Mouse (Mus musculus): ENCODE data around the gene Asxl1.
"Not testable (repeated sequence)": the region's sequence is repeated elsewhere in the genome, so short reads cannot be mapped to it uniquely, and the experiment has no call there.

The Asxl1 gene

GRCm38 (mm10) chr2:153345071-153345453 lies 567 bp upstream of the Asxl1 start:
- DNase-seq (ENCODE audit: low read depth, low spot score): no peak

DNA sequence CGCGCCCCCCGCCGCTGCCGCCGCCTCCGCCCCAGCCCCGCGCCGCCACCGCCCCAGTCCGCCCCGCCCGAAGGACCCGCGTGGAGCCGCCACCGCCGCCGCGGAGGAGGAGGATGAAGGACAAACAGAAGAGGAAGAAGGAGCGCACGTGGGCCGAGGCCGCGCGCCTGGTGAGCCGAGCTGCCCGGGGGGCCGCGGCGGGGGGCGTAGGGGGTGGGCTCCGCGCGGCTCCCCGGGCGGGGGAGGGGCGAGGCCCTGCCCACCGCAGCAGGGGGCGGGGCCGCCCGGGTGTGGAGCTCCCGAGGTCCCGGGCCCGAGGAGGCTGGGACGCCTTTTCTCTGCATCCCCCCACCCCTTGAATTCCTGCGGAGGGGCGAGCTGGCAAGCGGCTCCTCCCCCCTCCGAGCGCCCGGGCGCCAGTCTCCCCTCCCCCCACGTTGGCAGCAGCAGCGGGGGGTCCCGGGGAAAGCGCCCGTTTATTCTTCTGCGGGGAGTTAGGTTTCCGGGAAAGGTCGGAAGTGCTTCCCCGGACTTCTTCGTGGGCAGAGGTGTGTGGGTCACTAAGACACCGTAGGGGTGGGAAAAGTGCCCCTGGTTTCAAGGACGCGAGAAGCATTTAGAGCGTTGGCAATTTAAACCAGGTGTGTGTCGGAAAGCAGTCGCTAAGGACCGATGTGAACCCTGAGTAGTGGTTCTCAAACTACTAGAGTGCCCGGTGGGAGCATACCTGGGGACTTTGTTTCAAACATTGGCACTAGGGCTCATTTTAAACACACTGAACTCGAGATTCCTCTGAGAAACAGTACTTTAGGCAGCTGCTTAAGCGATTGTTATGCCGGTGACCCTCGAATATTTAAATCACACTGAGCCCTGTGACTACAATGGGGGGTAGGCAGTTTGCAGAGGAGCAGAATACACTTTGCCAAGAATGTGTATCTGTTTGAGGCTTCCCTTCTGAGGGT lies 873 bp downstream of the Asxl1 start:
- peak; percentile 24 for DNase-seq (ENCODE audit: low read depth, low spot score)

DNA sequence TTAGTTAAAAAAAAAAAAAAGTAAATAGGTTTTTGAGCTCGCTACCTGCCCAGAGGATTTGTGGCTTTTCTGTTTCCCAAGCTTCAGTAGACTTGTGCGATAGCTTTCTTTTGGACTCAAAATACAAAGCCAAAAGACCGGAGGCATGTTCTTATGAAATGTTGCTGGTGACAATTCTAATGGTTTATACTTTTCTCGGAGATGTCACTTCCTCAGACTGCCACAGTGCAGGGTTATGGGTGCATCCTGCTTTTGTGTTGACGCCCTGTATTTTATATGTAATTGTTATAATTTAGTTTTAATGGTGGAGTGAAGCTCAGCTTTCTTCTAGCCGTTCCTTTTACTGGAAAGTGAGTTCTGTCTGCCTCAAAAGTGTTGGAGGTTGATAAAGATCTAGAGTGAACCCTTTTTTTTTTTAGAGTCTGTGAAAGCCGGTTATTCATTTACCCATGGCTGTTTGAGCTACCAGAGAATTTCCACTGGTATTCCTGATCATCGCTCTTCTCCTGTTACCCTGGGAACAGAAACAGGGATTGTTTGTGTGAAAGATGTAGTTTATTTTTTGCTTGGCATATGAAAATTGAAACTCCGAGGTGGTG lies 1.7 kb downstream of the Asxl1 start:
- DNase-seq (ENCODE audit: low read depth, low spot score): no peak

DNA sequence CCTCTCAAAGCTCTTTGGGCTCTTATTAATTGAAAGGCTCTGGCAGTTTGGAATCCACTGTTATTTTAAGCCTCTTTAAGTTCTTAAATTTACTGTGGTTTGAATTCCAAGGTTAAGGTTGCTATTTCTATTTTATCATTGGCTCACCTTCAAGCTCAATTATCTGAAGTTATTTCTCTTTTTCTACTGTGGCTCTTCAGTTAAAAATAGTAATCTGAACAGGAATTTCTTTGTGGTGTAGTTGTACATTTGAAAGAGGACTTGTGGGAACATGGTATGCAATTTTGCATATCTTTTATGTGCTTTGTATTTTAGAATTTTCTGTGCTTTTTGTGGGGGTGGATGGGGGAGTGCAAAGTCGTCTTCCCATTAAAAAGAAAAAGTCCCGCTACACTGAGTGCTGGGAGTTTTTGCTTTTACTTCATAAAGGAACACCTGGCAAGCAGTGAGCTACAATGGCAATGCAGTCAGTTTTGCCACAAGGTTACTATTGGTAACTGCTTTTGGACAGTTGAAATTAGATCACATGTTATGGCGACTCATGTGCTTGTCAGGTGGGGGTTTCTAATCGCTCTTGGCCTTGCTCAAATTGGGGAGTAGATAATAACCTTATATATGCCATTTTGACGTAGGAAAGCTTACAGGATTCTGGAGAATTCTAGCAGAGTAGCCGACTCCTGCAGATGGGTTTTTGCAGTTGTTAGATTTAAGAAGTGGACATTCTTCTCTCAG lies 2.6 kb downstream of the Asxl1 start:
- no peak for DNase-seq (ENCODE audit: low read depth, low spot score)

GRCm38 (mm10) chr2:153350552-153351181 lies 5.0 kb downstream of the Asxl1 start:
- no peak for DNase-seq (ENCODE audit: low read depth, low spot score)

DNA sequence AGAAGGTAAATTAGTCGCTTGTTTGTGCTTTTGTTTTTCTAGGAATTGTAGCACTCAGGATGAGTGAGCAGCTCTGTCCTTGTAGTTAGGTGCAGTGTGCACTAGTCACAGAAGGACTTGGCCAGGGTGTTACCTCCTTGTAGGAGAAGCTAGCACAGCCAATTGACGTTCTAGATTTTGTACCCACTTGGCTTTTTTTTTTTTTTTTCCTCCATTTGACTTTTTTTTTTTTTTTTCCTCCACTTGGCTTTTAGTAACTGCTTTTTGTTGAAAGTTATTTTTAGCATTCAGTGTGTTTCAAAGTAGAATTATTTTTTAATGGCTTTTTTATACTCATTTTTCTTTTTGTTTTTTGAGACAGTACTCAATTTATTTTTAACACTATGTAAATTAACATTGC lies 9.0 kb downstream of the Asxl1 start:
- no peak for DNase-seq (ENCODE audit: low read depth, low spot score)

GRCm38 (mm10) chr2:153356784-153357183 lies 11.2 kb downstream of the Asxl1 start:
- DNase-seq (ENCODE audit: low read depth, low spot score): no peak

- no peak for DNase-seq (ENCODE audit: low read depth, low spot score)
Observed at GRCm38 (mm10) chr2:153361101-153361710, 15.6 kb downstream of the Asxl1 start.

- DNase-seq (ENCODE audit: low read depth, low spot score): not testable (repeated sequence)
Observed at GRCm38 (mm10) chr2:153364531-153364930, 18.9 kb downstream of the Asxl1 start.

DNA sequence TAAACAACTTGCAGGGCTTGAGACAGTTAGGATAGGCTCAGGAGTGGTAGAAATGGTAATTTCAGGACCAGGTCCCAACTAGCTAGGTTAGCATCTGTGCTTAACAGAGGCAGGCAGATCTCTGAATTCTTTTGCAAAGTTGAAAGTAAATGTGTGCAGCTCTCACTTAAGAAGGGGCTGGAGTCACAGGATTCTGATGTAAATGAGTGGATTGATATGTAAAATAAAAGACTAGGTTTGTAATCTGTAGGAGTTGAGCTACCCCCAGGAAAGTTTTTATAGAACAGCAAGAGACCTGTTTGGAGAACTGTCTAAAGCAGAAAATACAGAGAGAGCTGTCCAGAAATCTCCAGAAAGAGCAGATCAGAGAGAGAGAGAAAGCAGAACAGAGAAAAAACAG lies 25.2 kb downstream of the Asxl1 start:
- DNase-seq (ENCODE audit: low read depth, low spot score): no peak

DNA sequence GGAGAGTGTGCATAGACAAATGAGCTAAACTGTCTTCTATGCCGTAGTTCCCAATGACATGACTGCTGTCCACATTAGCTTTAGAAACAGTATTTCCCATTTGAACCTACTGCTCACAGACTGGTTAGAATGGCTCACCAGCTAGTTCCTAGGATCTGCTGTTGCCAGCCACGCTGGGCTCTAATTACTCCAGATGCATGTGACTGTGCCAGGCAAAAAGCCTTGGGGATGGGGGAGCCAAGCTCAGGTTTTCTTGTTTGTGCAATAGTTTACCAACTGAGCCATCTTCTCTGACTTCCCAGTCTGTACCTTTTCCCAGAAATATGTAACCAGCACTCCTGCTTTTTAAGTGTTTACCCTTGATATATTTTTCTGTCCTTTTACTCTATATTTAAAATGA lies 29.8 kb downstream of the Asxl1 start:
- DNase-seq (ENCODE audit: low read depth, low spot score): no peak

DNA sequence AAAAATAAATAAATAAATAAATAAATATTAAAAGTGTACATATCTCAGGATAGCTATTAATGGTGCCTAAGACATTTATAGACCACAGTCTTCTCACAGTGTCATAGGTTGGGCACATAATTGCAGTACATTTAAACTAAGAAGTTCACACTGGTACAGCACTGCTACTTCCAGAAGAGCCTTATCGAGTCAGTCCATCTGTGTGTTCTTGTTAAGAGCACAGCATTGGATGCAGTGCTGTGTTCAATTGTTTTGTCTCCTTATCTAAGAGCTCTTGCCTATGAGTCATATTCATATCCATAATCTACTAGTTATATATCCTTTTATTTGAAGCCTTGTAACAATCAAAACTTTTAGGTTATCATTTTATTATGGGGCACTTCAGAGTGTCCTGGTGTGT lies 34.9 kb downstream of the Asxl1 start:
- no peak for DNase-seq (ENCODE audit: low read depth, low spot score)

- DNase-seq (ENCODE audit: low read depth, low spot score): no peak
Observed at GRCm38 (mm10) chr2:153389831-153390230, 44.2 kb downstream of the Asxl1 start.

DNA sequence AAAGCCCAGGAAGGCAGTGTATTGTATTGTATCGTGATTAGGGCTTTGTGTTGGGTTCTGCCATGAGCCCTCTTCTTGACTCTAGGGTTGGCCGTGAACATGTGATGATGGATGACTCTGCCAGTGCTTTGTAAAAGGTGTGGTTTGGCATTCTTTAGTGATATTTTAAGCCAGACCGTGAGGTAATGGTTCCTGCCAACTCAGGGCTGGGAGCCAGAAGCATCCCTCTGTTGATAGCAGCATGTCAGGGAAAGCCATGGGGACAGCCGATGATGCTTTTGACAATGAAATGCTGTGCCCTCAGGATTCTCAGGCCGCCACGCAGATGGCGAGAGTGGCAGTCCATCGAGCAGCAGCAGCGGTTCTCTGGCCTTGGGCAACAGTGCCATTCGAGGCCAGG lies 47.4 kb downstream of the Asxl1 start:
- DNase-seq (ENCODE audit: low read depth, low spot score): no peak

DNA sequence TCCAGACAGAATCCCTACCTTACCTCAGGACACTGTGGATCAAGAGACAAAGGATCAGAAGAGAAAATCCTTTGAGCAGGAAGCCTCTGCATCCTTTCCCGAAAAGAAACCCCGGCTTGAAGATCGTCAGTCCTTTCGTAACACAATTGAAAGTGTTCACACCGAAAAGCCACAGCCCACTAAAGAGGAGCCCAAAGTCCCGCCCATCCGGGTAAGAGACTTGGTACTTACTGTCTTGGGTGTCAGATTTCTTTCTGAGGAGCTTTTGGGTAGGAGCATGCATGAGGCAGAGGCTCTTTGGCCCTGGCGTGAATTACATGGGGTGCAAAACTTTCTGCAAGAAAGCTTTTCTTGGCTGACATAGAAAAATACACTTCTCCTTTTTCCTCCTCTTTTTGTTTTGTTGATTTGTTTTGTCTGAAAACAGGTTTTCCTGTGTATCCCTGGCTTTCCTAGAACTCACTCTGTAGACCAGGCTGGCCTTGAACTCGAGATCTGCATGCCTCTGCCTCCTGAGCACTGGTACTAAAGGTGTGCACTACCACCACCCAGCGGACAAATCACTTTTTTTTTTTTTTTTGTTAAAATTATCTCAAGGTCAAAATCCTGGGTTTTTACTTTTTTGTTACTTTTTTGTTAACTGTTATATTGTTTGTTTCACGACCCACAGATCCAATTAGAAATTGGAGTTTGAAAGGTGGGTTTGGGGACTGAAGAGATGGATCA lies 52.3 kb downstream of the Asxl1 start:
- no peak for DNase-seq (ENCODE audit: low read depth, low spot score)

DNA sequence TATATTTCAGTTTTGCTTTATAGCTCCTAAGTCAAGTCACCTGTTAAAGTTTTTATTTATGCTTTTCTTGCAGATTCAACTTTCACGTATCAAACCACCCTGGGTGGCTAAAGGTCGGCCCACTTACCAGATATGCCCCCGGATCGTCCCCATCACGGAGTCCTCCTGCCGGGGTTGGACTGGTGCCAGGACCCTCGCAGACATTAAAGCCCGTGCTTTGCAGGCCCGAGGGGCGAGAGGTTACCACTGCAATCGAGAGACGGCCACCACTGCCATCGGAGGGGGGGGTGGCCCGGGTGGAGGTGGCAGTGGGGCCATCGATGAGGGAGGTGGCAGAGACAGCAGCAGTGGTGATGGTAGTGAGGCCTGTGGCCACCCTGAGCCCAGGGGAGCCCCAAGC lies 53.5 kb downstream of the Asxl1 start:
- DNase-seq (ENCODE audit: low read depth, low spot score): no peak

DNA sequence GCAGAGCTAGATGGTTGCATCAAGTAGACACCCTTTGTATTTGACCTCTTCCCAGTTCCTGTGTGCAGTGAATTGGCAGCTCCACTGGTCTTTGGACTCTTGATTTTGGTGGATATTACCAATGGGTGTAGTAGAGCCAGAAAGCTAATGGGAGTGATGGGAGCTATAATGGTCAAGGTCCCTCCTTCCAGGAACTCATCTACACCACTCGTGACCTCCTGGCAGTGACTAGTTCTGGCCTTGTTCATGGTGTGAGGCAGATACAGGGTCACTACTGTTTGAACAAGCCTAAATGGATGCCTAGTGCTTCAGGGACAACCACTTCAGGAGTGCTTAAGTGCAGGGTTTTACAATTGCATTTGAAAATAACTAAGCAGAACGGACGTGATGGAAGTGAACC lies 58.4 kb downstream of the Asxl1 start:
- DNase-seq (ENCODE audit: low read depth, low spot score): no peak

DNA sequence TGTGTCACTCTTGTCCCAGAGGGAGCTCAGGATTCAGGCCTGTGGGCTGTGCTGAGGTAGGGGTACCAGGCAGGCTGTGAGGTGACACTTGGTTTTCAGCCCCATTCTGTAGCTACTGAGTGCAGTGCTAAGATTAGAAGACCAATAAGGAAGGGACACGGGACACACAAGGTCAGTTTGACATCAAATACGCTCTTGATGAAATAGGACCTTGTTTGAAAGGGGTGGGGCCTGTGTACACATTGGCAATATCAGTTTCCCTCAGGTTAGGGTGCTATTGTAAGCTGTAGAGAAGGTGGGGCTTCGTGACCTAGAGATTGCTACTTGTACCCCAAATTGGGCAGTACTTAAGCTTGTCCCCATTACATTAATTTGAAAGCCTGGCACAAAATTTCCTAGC lies 59.3 kb downstream of the Asxl1 start:
- DNase-seq (ENCODE audit: low read depth, low spot score): no peak

- no peak for DNase-seq (ENCODE audit: low read depth, low spot score)
Observed at GRCm38 (mm10) chr2:153406882-153407281, 61.3 kb downstream of the Asxl1 start.

- DNase-seq (ENCODE audit: low read depth, low spot score): no peak
Observed at GRCm38 (mm10) chr2:153408971-153409370, 63.3 kb downstream of the Asxl1 start.

DNA sequence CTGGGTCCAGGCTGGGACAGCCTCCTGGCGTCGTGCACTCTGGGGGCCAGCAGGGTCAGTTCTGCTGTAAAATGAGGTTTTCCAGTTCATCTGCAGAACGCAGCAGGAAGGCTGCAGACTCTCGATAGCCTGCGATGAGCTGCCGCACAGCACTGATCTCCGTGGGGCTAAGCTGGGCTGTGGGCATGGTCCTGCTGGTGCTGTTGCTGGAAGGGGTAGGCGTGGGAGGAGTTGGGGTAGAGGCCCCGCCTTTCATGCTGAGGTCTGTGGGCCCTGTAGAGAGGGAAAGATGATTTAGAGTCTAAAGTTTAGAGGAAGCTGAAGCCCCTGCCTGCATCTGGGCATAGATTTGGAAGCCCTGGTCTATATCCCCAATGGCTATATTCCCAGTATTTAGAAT lies 65.9 kb downstream of the Asxl1 start:
- DNase-seq (ENCODE audit: low read depth, low spot score): no peak
